Mouse (Mus musculus) spleen, postnatal 14 days (tissue): ENCODE measurements at regions not wholly inside any gene's neighbourhood (a gene's known extent, or its start where the extent isn't known, plus 50 kb on each side); places are given as distances from the start of the nearest gene placed in this dataset.

Experiments
- DNase-seq, 2 experiments: peaks; one replicate each; pipeline ENCODE4 v3.0.0; 2021 to 2022; ENCODE audit warnings: low spot score in 2 of 2

DNA sequence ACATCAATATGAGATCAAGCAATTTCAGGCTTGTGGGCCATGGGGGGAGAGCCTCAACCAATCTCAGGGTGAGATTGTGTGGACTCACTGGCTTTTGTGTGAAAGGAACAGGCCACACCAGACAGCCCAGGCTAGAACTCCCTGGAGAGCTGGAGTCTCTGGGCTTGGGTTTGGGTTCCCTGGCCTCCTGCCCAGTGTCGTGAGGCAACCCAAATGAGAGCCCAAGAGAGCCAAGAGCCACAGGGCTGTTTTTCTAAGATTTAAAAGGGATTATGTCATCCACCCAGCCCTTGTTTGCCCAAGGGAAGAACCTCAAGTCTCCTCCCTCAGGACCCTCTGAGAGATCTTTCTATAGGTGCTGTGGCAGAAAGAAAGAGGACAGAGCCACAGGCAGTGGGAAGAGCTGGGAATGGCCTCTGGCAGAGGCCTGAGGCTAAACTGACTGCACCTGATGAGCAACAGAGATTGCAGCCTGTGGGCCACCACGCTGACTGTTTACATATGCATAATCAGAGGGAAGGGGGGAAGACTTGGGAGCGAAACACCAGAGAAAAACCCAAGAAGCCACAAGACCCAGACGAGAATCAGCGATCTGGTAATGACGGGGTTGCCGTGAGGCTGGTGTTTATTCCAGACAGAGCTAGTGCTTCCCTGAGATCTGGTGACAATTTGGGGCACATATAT lies 92.1 kb downstream of the Bcl2l11 start:
- DNase-seq: no peak

GRCm38 (mm10) chr2:128218961-128219360 lies 93.1 kb downstream of the Bcl2l11 start:
- no peak for DNase-seq

- no peak for DNase-seq
These were observed 95.2 kb downstream of the Bcl2l11 start for GRCm38 (mm10) chr2:128221055-128221454.

GRCm38 (mm10) chr2:128221657-128222056 lies 95.8 kb downstream of the Bcl2l11 start:
- DNase-seq: no peak

DNA sequence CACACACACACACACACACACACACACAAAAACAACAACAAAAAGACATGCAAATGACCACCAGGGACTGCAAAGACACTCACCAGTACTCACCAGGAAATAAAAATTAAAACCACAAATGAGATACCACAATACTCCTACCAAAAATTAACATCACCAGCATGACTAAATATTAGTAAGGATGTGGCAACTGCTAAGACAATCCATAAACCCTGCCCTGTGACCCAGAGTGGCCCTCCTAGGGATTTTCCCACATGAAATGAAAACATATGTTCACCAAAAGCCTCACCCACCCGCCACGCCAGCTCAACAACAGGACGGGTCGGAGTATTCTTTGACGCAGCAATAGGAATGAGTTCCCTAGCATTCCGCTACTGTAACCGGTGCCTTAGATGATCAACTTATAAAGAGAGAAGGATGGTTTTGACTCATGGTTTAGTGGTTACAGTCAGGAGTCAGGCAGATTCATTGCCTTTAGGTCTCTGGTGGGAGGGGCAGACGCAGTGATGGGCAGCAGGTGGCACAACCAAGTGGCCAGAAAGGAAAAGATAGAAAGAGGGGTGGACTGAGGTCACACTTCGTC lies 100.7 kb downstream of the Bcl2l11 start:
- DNase-seq: no peak

DNA sequence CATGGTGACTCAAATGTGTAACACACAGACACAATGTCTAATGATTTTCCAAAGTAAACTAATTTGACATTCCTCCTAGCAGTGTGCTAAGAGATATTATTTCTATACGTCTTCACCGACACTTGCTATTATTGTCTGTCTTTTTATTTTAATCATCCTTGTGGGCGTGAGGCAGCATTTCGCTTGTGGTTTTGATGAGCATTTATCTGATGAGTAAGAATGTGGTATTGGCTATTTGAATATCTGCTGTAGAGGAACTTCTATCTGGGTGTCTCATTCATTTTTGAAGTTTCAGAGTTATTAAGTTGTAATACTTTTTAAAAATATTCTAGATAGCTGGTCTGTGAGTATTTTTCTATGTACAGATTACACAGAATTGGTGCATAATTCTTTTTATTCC lies 103.9 kb downstream of the Bcl2l11 start:
- DNase-seq: no peak

DNA sequence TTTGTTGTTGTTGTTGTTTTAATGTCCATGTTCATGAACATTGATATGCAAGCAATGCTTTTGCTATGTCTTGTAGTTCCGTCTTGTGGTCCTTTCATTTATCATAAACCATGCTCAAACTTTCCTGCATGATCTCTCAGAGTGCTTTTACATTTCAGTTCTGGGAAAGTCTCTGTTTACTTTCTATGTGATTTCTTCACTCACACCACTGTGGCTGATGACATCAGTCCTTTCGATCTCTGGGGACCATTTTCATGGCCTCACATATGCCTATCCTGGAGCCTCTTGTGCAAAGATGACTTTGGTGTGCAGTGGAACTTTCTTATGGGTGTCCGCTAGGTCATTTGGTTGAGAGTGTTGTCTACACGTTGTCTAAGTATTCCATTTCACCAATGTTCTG lies 105.1 kb downstream of the Bcl2l11 start:
- no peak for DNase-seq

DNA sequence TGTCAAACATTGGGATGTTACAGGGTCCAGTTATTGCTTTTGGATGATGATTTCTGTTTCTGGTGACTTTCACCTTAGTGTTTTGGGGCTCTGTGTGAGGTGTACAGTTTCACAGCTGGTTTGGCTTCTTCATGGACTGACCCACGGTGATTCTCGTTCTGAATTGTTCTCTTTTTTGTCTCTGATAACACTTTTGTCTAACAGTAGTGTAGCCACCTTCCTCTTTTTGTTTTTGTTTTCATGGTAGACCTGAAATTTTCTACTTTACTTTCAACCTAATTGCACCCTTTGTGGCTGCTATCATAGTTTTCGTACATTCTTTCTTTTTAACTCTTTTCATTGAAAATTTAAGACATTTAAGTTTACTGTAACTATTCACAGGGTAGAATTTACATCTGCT lies 105.5 kb downstream of the Bcl2l11 start:
- DNase-seq: no peak

DNA sequence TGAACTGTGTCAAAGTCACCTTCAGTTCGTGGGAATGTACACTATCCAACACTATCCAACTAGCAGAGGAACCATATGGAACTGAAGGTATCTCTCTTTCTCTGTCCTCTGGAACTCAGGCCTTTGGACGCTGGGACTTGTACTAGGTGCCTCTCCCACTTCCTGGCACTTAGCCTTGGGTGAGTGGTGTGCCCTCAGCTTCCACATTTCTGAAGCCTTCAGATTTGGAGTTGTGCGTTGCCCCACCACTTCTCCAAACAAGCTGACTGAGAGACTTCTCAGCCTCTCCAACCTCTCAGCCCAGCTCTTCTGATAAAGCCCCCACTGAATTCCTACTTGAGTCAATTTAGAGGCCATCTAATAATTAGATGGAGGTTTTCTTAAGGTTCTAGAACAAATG lies 106.2 kb downstream of the Bcl2l11 start:
- DNase-seq: no peak

DNA sequence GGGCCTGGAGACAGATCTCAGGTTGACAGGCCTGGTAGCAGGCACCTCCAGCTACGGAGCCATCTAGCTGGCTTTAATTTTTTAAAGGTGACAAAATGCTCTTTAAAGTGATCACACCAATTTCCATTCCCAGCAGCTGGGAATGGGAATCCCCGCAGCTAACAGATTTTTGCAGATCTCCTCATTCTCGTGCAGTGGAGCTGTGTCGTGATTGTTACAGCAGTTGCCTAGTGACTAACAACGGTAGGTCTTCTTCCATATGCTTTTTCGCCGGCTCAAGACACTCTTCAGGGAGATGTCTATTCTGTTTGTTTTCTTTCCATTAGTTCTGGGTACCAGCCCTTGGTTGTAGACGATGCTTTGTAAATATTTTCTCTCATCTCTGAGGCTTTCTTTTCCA lies 109.3 kb downstream of the Bcl2l11 start:
- DNase-seq: no peak

- no peak for DNase-seq
These were observed 113.6 kb downstream of the Bcl2l11 start for GRCm38 (mm10) chr2:128239451-128239850.

DNA sequence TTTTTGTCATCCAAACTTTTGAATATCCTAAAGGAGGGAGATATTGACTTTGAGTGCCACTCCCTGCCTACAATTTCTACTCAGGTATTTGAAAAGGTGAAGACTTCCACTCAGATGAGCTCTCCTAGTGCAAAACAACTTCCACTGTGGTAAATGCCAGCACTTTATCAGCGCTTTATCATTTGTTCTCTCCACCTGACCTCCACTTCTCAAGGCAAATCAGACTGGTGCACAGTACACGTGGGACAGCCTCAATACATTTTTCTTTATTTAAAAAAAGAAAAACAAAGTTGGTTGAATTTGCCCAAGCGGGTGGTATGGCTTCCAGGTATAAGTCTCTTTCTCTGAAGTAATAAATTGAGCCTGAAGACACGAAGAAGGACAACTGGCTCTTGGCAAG lies 114.2 kb downstream of the Bcl2l11 start:
- DNase-seq: no peak

DNA sequence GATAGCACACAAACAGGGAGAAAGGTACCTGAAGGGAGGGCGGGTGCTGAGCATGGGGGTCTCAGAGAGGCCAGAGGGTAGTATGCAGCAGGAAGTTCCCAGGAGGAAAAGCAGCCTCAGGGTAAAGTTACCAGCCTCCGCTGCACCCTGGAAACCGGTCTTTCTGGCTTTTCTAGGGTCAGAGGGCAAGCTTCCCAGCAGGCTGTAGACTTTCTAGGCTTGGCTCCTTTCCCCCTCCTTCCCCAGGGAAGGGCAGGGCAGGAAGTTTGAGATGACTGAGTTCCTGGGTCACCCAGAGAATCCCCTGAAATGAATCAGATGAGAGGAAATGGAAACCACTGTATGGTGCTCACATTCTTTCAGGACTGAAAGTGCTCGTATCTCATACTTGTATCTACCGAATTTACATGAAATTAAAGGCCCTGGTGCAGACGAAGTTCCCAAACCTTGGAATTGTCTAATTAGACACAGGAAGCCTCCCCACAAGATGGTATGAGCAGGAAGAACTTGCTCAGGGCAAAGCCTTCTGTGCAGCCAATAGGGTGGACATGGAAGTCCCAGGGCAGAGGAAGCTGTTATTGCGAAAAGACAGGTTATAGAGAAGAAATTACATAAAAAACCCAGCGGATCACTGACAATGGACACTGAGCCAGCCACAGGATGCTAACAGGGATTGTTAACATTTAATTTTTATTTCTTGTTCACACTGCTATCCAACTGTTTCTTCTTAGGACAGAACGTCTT lies 114.9 kb downstream of the Bcl2l11 start:
- no peak for DNase-seq

DNA sequence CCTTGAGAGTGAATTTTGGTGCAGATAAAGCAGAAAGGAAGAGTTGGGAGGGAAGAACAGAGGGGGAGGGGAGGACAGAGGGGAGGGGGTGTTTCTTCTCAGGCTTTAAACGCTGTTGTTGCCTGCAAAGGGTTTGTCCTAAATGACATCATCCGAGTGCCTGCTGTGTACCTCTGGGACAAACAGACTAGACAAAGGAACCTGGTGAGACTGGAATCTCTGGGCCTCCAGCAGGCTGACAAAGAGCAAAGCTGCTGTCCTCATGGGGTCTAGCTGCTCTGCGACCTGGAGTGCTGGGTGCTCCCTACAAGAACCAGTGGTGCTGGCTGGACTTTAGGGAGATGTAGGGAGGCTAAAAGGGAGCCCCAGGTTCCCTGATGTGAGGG lies 115.4 kb downstream of the Bcl2l11 start:
- DNase-seq: no peak

DNA sequence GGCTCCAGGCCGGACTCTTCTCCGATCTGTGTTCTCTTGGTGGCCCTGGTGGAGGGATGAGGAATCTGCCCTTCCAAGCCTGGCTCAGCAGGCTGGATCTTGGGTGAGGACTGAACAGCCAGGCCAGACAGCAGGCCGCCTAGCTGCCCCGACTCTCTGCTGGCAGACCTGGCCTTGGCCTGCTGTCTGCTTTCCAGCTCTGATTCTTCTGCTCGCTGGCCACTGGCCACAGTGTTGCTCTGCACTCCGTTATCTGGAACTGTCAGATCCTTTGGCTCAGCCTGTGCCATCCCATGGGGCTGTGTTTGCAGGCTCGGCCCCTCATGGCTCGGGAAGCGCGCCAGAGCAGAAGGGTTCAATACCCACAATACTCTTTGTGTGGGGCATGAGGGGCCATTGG lies 119.7 kb downstream of the Bcl2l11 start:
- DNase-seq: no peak

GRCm38 (mm10) chr2:128247967-128248366 lies 122.1 kb downstream of the Bcl2l11 start:
- no peak for DNase-seq

DNA sequence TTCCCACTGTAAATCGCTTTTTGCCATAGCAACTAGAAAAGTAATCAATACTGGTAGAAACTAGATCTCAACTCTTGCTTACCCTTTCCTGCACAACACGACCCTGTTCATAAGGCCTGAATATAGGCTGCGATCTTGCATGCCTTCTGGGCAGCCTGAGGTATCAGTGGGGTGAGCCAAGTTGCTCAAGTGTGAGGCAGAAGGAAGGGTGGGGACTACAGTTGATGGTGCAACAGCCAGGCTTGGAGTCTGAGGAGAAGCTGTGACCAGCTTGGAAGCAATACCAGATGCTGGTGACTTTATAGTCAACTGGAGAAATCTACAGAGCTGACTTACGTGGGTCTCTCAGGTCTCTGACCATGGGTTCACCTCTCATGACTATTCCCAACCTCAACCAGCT lies 123.3 kb downstream of the Bcl2l11 start:
- no peak for DNase-seq

- no peak for DNase-seq
These were observed 123.8 kb downstream of the Bcl2l11 start for GRCm38 (mm10) chr2:128249607-128250006.

DNA sequence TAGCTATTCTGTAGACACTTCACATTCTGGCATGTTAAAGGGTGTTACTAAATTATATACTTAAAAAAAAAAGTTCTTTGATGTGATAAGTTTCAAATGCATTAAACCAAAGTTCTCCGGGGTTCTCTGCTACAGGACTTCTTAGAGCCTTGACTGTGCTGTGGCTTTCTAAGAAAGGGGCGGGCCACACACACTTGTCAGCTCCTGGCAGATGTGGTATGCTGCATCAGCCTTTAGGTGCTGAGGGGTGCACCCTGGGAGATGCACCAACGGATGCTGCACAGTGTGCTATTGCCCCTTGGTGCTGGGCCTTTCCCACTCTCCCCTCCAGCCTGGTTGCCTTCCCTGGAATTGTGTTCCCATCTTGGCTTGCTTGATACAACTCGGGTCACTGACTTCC lies 125.0 kb downstream of the Bcl2l11 start:
- DNase-seq: no peak

- DNase-seq: no peak
These were observed 130.8 kb downstream of the Bcl2l11 start for GRCm38 (mm10) chr2:128256651-128257050.

GRCm38 (mm10) chr2:128257262-128257661 lies 131.4 kb downstream of the Bcl2l11 start:
- DNase-seq: no peak

DNA sequence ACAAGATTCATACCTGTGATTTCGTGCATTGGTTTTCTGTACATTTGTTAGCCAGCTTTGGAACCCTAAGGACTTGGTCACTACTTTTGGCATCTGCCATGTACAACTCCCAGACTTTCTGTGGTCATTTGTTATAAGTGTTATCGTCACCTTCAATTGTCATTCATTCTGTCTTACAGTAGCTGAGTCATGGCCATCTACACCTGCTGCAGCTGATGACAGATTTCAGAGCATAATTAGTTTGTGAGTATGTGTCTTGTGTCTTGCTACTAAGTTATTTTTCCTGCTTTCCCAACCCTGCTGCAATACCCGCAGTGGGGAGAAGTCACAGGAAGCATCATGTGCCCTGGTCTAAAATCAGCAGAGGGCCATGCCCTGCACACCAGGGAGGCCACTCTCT lies 138.0 kb downstream of the Bcl2l11 start:
- no peak for DNase-seq
